Mouse (Mus musculus) C2C12 (cell line): ENCODE results near the gene Mum1. TPM values are rescaled to one million over a fixed set of nuclear protein-coding genes. Genes with fewer than 3 reads are reported as not detected.

Source experiments
- H3K27me3 ChIP-seq: one replicate; pipeline ENCODE4 v1.6.1; 2011; ENCODE audit not compliant: control insufficient read depth, insufficient read depth, insufficient read length
- H3K36me3 ChIP-seq: one replicate; pipeline ENCODE4 v1.6.1; 2011; ENCODE audit not compliant: control insufficient read depth, insufficient read depth
- H3K4me3 ChIP-seq: one replicate; pipeline ENCODE4 v1.5.1; 2011; ENCODE audit warnings: mild to moderate bottlenecking, control low read depth; ENCODE audit not compliant: poor library complexity, insufficient read depth, severe bottlenecking
- H3K79me2 ChIP-seq: one replicate; pipeline ENCODE4 v1.6.1; 2011; ENCODE audit not compliant: control insufficient read depth, insufficient read depth
- H3K79me3 ChIP-seq: one replicate; pipeline ENCODE4 v1.6.1; 2011; ENCODE audit warnings: low read depth, control low read depth
- H3ac ChIP-seq: one replicate; pipeline ENCODE3; 2011; ENCODE audit warnings: low read depth; ENCODE audit not compliant: control insufficient read depth, insufficient read length
- CEBPB ChIP-seq: IDR thresholded peaks from one replicate; pipeline ENCODE4 v1.6.1; 2011; ENCODE audit warnings: low read depth, mild to moderate bottlenecking, control low read depth, moderate library complexity
- CTCF ChIP-seq: IDR thresholded peaks from one replicate; pipeline ENCODE4 v1.5.1; 2011; ENCODE audit not compliant: control insufficient read depth, insufficient read depth, insufficient read length
- FOSL1 ChIP-seq: IDR thresholded peaks from one replicate; pipeline ENCODE4 v1.8.0; 2011; ENCODE audit warnings: mild to moderate bottlenecking, low read length; ENCODE audit not compliant: poor library complexity, insufficient read depth, severe bottlenecking
- MAX ChIP-seq: IDR thresholded peaks from one replicate; pipeline ENCODE4 v1.6.1; 2011; ENCODE audit warnings: mild to moderate bottlenecking, control low read depth
- MYOD1 ChIP-seq: IDR thresholded peaks from one replicate; pipeline ENCODE4 v1.6.1; 2011; ENCODE audit warnings: low read depth; ENCODE audit not compliant: control insufficient read depth, insufficient read length
- MYOG ChIP-seq: IDR thresholded peaks from one replicate; pipeline ENCODE4 v1.6.1; 2011; ENCODE audit not compliant: control insufficient read depth, insufficient read length; ENCODE audit errors: extremely low read depth
- USF1 ChIP-seq: IDR thresholded peaks from one replicate; pipeline ENCODE4 v1.6.1; 2011; ENCODE audit warnings: low read depth, mild to moderate bottlenecking, control low read depth, moderate library complexity
- polyA plus RNA-seq: library from polyadenylated mRNA; unstranded; fragments of >200 nt; fragmentation: generic; extraction: Trizol; gene quantifications from one replicate; pipeline ENCODE4 v1.2.1, GENCODE M21; 2012; ENCODE audit warnings: missing spikeins

Mum1 gene
- polyA plus RNA-seq, 1 experiment: 57.7 TPM

DNA sequence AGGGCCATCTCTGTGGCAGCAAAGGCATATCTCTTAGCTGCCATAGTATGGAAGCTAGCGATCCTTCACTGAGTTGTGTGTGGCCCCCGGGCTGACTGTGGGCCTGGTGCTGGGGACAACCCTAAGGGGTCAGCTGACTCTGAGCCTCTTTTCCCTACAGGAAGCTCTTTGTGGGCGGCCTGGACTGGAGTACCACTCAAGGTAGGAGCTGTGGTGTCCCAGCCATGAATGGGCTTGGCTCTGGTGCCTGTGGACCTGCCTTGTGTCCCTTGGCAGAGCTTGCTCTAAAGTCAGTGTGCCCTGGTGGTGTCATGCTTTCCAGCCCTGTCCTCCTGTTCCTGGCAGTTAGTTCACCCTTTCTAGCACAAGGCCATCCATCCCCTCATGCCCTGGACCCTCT, 47.6 kb downstream of the Mum1 start:
- Histone ChIP-seq H3K79me2 (peaks cover 68% of the 10 kb centered on the region), H3ac (no peak overlapping the region), H3K36me3 (peaks cover 76% of the 10 kb centered on the region), H3K27me3 (no peaks in the 10 kb centered on the region), H3K4me3 (no peak overlapping the region), H3K79me3 (peaks cover 57% of the 10 kb centered on the region)
- TF ChIP-seq MAX: no peak
- TF ChIP-seq FOSL1: no peak
- no peak for TF ChIP-seq MYOG
- TF ChIP-seq MYOD1: no peak
- TF ChIP-seq USF1: no peak
- TF ChIP-seq CTCF: no peak
- no peak for TF ChIP-seq CEBPB

DNA sequence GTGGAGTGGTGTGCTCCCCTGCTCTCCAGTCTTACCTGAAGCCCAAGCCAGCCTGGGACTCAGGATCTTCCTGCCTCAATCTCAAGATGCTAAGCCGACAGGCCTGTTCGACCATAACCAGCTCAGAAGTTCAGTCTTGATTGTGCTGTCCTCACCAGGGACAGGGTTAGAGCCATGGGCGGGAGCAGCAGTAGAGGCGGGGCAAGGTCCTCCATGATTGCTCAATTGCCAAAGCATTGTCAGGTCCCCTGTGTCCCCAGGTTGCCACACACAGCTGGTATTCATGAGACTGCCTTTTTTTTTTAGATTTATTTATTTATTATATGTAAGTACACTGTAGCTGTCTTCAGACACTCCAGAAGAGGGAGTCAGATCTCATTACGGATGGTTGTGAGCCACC, 50.0 kb downstream of the Mum1 start:
- TF ChIP-seq MYOD1 (no peak), CTCF (no peak), MYOG (no peak), FOSL1 (no peak), CEBPB (no peak), MAX (no peak), USF1 (no peak)
- Histone ChIP-seq H3K36me3 (peaks cover 87% of the 10 kb centered on the region), H3K79me3 (peaks cover 33% of the 10 kb centered on the region), H3ac (no peak overlapping the region), H3K27me3 (no peaks in the 10 kb centered on the region), H3K4me3 (no peak overlapping the region), H3K79me2 (peaks cover 44% of the 10 kb centered on the region)

DNA sequence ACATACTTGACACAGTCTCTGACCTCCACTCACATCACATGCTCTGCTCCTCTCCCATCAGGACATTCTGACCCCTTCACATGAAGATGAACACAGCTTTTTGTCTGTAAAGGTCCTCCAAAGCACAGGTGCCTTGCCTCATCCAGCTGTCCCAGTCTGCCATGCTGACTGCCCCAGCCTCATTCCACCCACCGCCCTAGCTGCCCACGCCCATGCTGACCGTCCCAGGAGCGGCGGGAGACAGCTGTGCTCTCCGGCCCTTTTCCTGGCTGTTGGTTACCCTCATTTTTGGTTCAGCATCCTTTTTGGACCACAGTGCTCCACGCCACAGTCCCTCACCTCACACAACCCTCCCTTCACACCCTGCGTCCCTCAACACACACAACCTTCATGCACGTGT, 52.2 kb downstream of the Mum1 start:
- Histone ChIP-seq H3K36me3 (peaks cover 82% of the 10 kb centered on the region), H3K79me2 (peaks cover 22% of the 10 kb centered on the region), H3K4me3 (no peak overlapping the region), H3K27me3 (no peaks in the 10 kb centered on the region), H3ac (no peak overlapping the region), H3K79me3 (peaks cover 13% of the 10 kb centered on the region)
- TF ChIP-seq CEBPB: no peak
- no peak for TF ChIP-seq MAX
- TF ChIP-seq MYOD1: no peak
- TF ChIP-seq MYOG: no peak
- no peak for TF ChIP-seq FOSL1
- TF ChIP-seq USF1: no peak
- no peak for TF ChIP-seq CTCF

DNA sequence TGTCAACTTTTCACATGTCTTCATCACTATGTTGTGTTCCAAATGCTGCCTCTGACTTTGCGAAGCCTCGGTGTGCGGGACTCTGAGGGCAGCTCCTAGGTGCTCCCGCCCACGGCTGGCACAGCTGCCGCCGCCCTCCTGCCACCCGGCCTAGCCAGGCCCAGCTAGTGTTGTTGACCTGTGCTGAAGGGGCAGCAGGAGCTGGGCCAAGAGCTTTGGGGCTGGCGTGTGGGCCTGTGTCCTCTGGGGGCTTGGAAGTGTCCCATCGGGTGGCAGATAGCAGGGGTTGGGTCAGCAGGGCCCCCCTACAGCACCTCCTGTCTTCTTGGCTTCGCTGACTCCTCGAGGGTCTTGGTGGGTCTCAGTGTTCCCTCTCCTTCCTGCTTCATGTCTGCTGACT, 53.0 kb downstream of the Mum1 start:
- peaks cover 4% of the 10 kb centered on the region for H3K79me3 ChIP-seq
- peaks cover 14% of the 10 kb centered on the region for H3K79me2 ChIP-seq
- no peak overlapping the region for H3K4me3 ChIP-seq
- peaks cover 83% of the 10 kb centered on the region for H3K36me3 ChIP-seq
- H3ac ChIP-seq: no peak overlapping the region
- H3K27me3 ChIP-seq: no peaks in the 10 kb centered on the region
- TF ChIP-seq MYOG (no peak), USF1 (no peak), MYOD1 (no peak), MAX (no peak), FOSL1 (no peak), CTCF (no peak), CEBPB (no peak)

DNA sequence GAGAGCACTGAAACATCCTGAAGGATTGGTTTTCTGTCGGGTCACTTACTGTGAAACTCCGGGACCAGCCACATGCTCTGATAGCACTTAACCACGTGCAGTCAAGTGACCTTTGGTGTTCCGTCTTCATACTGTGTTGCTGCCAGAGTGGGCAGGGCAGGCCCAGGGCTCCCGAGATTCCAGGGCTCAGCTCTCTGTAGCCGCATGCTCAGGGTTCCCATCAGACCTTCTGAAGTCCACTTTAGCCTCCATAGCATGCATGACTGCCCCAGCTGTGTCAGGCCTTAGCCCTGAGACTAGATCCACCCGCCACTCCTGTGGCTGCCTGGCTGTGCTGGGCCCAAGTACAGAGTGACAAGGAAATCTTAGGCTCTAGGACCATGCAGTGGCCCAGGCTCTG, 55.1 kb downstream of the Mum1 start:
- no peak overlapping the region for H3K4me3 ChIP-seq

More for the DNA sequence above, 55.1 kb downstream of the Mum1 start:
- TF ChIP-seq CTCF: no peak
- no peak for TF ChIP-seq MYOD1
- no peak for TF ChIP-seq USF1
- no peak for TF ChIP-seq MAX
- no peak for TF ChIP-seq FOSL1
- no peak for TF ChIP-seq MYOG
- no peak for TF ChIP-seq CEBPB
- no peaks in the 10 kb centered on the region for H3K79me3 ChIP-seq
- no peaks in the 10 kb centered on the region for H3K79me2 ChIP-seq
- peaks cover 84% of the 10 kb centered on the region for H3K36me3 ChIP-seq
- no peak overlapping the region for H3ac ChIP-seq
- H3K27me3 ChIP-seq: no peaks in the 10 kb centered on the region
